In the genomic region with DNA sequence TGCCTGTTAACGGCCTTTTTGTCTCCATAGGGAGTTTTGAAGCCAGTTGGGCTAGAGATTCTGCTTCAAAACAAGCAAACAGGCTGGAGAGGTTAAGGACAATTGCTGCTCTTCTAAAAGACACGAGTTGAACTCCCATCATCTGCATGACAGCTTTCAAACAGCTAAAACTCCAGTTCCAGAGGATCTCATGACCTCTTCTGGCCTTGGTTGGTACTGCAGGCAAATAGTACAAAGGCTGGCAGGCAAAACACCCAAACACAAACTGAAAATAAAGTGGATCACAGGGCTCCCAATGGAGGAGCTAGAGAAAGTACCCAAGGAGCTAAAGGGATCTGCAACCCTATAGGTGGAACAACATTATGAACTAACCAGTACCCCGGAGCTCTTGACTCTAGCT, we compare ENCODE assay signal across 9 mouse cellular contexts. TPM values are rescaled to one million over a fixed set of nuclear protein-coding genes. Genes with fewer than 3 reads are reported as not detected.
DNase-seq lines count a peak whose midpoint lies in the region; ATAC-seq and TF ChIP-seq lines count a peak whose summit lies in the region.
"Had no signal": no experiment of that assay in that cellular context is flagged by ENCODE, and none has a peak within 500 bp of the region (broad histone marks: within the 10 kb centered on the region; RNA-seq: fewer than 3 reads in every experiment).

No protein-coding gene starts in this region.

- H3K4me3 ChIP-seq in heart, postnatal 0 days (ENCODE audit: low read depth, low read length), result no peak overlapping the region
- H3K4me3 ChIP-seq in heart, embryonic 12.5 days, result no peak overlapping the region

- no peak for ATAC-seq in heart, postnatal 0 days (ENCODE audit: insufficient read depth, low read depth)
- ATAC-seq in heart, embryonic 12.5 days (ENCODE audit: insufficient number of reproducible peaks, low FRiP score), result no peak

- 13% methylated on average over 2 of the region's 3 CpGs for WGBS in heart, postnatal 0 days
- 21% methylated on average over 3 of the region's 3 CpGs for WGBS in heart, embryonic 12.5 days

- no peak overlapping the region for H3K4me2 ChIP-seq in heart, postnatal 0 days (ENCODE audit: low read depth, low read length)
- H3K4me2 ChIP-seq in heart, embryonic 12.5 days, result no peak overlapping the region

- no peaks in the 10 kb centered on the region for H3K4me1 ChIP-seq in heart, postnatal 0 days (ENCODE audit: control insufficient read depth, insufficient read depth)
- H3K4me1 ChIP-seq in heart, embryonic 12.5 days (replicated peaks), result no peaks in the 10 kb centered on the region

- no peaks in the 10 kb centered on the region for H3K36me3 ChIP-seq in heart, postnatal 0 days (replicated peaks; ENCODE audit: control insufficient read depth, insufficient read depth, low read length)
- H3K36me3 ChIP-seq in heart, embryonic 12.5 days, result no peaks in the 10 kb centered on the region

- H3K27ac ChIP-seq in heart, postnatal 0 days (ENCODE audit: low read depth), result no peak overlapping the region
- H3K27ac ChIP-seq in heart, embryonic 12.5 days (ENCODE audit: poor library complexity, severe bottlenecking), result no peak overlapping the region
- H3K27ac ChIP-seq: macrophage had no signal

- no peak for TF ChIP-seq EP300 in heart, postnatal 0 days (IDR thresholded peaks at IDR 0.05; ENCODE audit: low read depth)

- no peak overlapping the region for H3K9ac ChIP-seq in heart, postnatal 0 days (replicated peaks; ENCODE audit: low read depth, low read length)
- no peak overlapping the region for H3K9ac ChIP-seq in heart, embryonic 12.5 days

- DNase-seq in heart, postnatal 0 days (ENCODE audit: low spot score), result peak; percentile 10
- DNase-seq in CD8-positive naive resting alpha-beta T cell, adult 2 months (ENCODE audit: low read depth in 2 of 2, low spot score in 2 of 2), result peak; percentile 43 to 59
- peak; percentile 34 for DNase-seq in c-Kit-positive CD71-positive TER-119-negative erythroid progenitor cells, embryonic 14.5 days (ENCODE audit: low read depth)
- peak; percentile 5 to 57 for DNase-seq in frontal cortex, postnatal 14 days (ENCODE audit: low spot score in 2 of 2)
- DNase-seq in layer of hippocampus, adult 8-10 months (ENCODE audit: low spot score in 2 of 2), result peak; percentile 19 to 69
- DNase-seq in lung, postnatal 36 days, result peak; percentile 86
- DNase-seq in spleen, postnatal 4 days (ENCODE audit: low spot score in 2 of 2), result peak; percentile 24 to 70

- H3K27me3 ChIP-seq in heart, postnatal 0 days (ENCODE audit: control insufficient read depth, insufficient read depth, low read length), result no peaks in the 10 kb centered on the region
- no peaks in the 10 kb centered on the region for H3K27me3 ChIP-seq in heart, embryonic 12.5 days (replicated peaks)

- peak; percentile 73 for TF ChIP-seq CTCF in heart, postnatal 0 days (IDR thresholded peaks at IDR 0.05; ENCODE audit: low read depth)

- H3K9me3 ChIP-seq in heart, postnatal 0 days (replicated peaks; ENCODE audit: control insufficient read depth, low read length), result no peaks in the 10 kb centered on the region
- H3K9me3 ChIP-seq in heart, embryonic 12.5 days (replicated peaks), result no peaks in the 10 kb centered on the region

RNA-seq across cellular contexts. Expression of a gene that starts 31.9 kb away (rescaled TPM):
- 388 and 396 TPM in 2 replicates for total RNA-seq in heart, postnatal 0 days (2014; rRNA removed; ENCODE audit: low replicate concordance)
- polyA plus RNA-seq in heart, postnatal 0 days (2015; fragmentation: Nextera tagmentation; extraction: Ambion mirVana), result 484 and 506 TPM in 2 replicates
- polyA plus RNA-seq in heart, embryonic 12.5 days (2016; fragmentation: Nextera tagmentation; extraction: Ambion mirVana), result 226 and 237 TPM in 2 replicates
- 100 to 1,000 TPM; 211 to 231 (median 221) TPM for total RNA-seq in layer of hippocampus, adult 8-10 months (2022)

Comparison
In these comparisons a context has a peak if more than half of its experiments do, and no peak if none do; other contexts are left out.
1. DNase-seq: peak in every context shown above with its lines; median percentile 86 in lung, postnatal 36 days; 51 in CD8-positive naive resting alpha-beta T cell, adult 2 months; 47 in spleen, postnatal 4 days; 44 in layer of hippocampus, adult 8-10 months; 34 in c-Kit-positive CD71-positive TER-119-negative erythroid progenitor cells, embryonic 14.5 days; 31 in frontal cortex, postnatal 14 days; 10 in heart, postnatal 0 days.